Mouse (Mus musculus): Measurements from ENCODE around the gene Ier5.

The Ier5 gene

GRCm38 (mm10) chr1:155053296-155053695, 46.1 kb downstream of the Ier5 start:
- no peak for DNase-seq (ENCODE audit: low spot score)

GRCm38 (mm10) chr1:155052761-155053166, 46.7 kb downstream of the Ier5 start:
- DNase-seq (ENCODE audit: low spot score) = no peak

- no peak for DNase-seq (ENCODE audit: low spot score)
Measured at GRCm38 (mm10) chr1:155052131-155052760, 47.2 kb downstream of the Ier5 start.

GRCm38 (mm10) chr1:155051701-155052127, 47.7 kb downstream of the Ier5 start:
- no peak for DNase-seq (ENCODE audit: low spot score)

GRCm38 (mm10) chr1:155050897-155051592, 48.4 kb downstream of the Ier5 start:
- peak; percentile 45 for DNase-seq (ENCODE audit: low spot score)

GRCm38 (mm10) chr1:155050174-155050573, 49.3 kb downstream of the Ier5 start:
- no peak for DNase-seq (ENCODE audit: low spot score)

GRCm38 (mm10) chr1:155048947-155049346, 50.5 kb downstream of the Ier5 start:
- peak; percentile 96 for DNase-seq (ENCODE audit: low spot score)

Data from layer of hippocampus, adult 9-10 months (tissue).